Mouse (Mus musculus) ovary, postnatal 36 days (tissue): Measurements from ENCODE around the gene BC035044.
"Not testable (repeated sequence)": the region's sequence is repeated elsewhere in the genome, so short reads cannot be mapped to it uniquely, and the experiment has no call there.

Experiments used
- DNase-seq: peaks from one replicate; pipeline ENCODE4 v3.0.0; 2022; ENCODE audit warnings: low spot score, mixed read lengths

The BC035044 gene

GRCm38 (mm10) chr6:128850671-128851070, 40.3 kb downstream of the BC035044 start:
- no peak for DNase-seq

GRCm38 (mm10) chr6:128849902-128850301, 41.0 kb downstream of the BC035044 start:
- peak; percentile 57 for DNase-seq

GRCm38 (mm10) chr6:128847401-128847800, 43.5 kb downstream of the BC035044 start:
- DNase-seq = no peak

GRCm38 (mm10) chr6:128845998-128846542, 44.9 kb downstream of the BC035044 start:
- no peak for DNase-seq

GRCm38 (mm10) chr6:128845319-128845979, 45.5 kb downstream of the BC035044 start:
- peak; percentile 81 for DNase-seq

- no peak for DNase-seq
Measured at GRCm38 (mm10) chr6:128844586-128845080, 46.3 kb downstream of the BC035044 start.

- no peak for DNase-seq
Measured at GRCm38 (mm10) chr6:128844131-128844530, 46.8 kb downstream of the BC035044 start.

- peak; percentile 59 for DNase-seq
Measured at GRCm38 (mm10) chr6:128843479-128843992, 47.4 kb downstream of the BC035044 start.

- peak; percentile 86 for DNase-seq
Measured at GRCm38 (mm10) chr6:128842945-128843478, 47.9 kb downstream of the BC035044 start.

GRCm38 (mm10) chr6:128842356-128842944, 48.5 kb downstream of the BC035044 start:
- no peak for DNase-seq

- no peak for DNase-seq
Measured at GRCm38 (mm10) chr6:128841327-128842089, 49.4 kb downstream of the BC035044 start.

GRCm38 (mm10) chr6:128840669-128841068, 50.3 kb downstream of the BC035044 start:
- DNase-seq = not testable (repeated sequence)

GRCm38 (mm10) chr6:128839921-128840320, 51.0 kb downstream of the BC035044 start:
- no peak for DNase-seq

- DNase-seq = peak; percentile 76
Measured at GRCm38 (mm10) chr6:128839266-128839771, 51.6 kb downstream of the BC035044 start.

GRCm38 (mm10) chr6:128838342-128839265, 52.3 kb downstream of the BC035044 start:
- DNase-seq = peak; percentile 88

- peak; percentile 19 for DNase-seq
Measured at GRCm38 (mm10) chr6:128837454-128838341, 53.2 kb downstream of the BC035044 start.

GRCm38 (mm10) chr6:128836955-128837334, 54.0 kb downstream of the BC035044 start:
- DNase-seq = no peak

GRCm38 (mm10) chr6:128836191-128836954, 54.6 kb downstream of the BC035044 start:
- no peak for DNase-seq

GRCm38 (mm10) chr6:128835571-128835970, 55.4 kb downstream of the BC035044 start:
- DNase-seq = no peak
